Mouse (Mus musculus) kidney, embryonic 15.5 days (tissue): Measurements from ENCODE around the gene Garnl3. TPM values are rescaled to one million over a fixed set of nuclear protein-coding genes. Genes with fewer than 3 reads are reported as not detected.
"Not testable (repeated sequence)": the region's sequence is repeated elsewhere in the genome, so short reads cannot be mapped to it uniquely, and the experiment has no call there.

Experiments
- ATAC-seq: fragments of 200-750 bp; cut with Nextera tagmentation; replicated peaks from 2 replicates; pipeline ENCODE4 v1.8.0; 2017; ENCODE audit warnings: moderate TSS enrichment; ENCODE audit not compliant: low FRiP score
- H3K27ac ChIP-seq: fragments of 300-500 bp; sonication (generic); 2 replicates; pipeline ENCODE4 v1.5.1; 2015; ENCODE audit warnings: mild to moderate bottlenecking, inconsistent platforms
- H3K27me3 ChIP-seq: fragments of 300-500 bp; sonication (generic); 2 replicates; pipeline ENCODE4 v1.6.1; 2015; ENCODE audit warnings: inconsistent platforms
- H3K36me3 ChIP-seq: fragments of 300-500 bp; sonication (generic); 2 replicates; pipeline ENCODE4 v1.6.1; 2015; ENCODE audit warnings: inconsistent platforms
- H3K4me1 ChIP-seq: fragments of 300-500 bp; sonication (generic); 2 replicates; pipeline ENCODE4 v1.6.1; 2015; ENCODE audit warnings: inconsistent platforms
- H3K4me2 ChIP-seq: fragments of 300-500 bp; sonication (generic); 2 replicates; pipeline ENCODE4 v1.6.1; 2015; ENCODE audit warnings: moderate library complexity, mild to moderate bottlenecking, inconsistent platforms
- H3K4me3 ChIP-seq: fragments of 300-500 bp; sonication (generic); replicated peaks from 2 replicates; pipeline ENCODE4 v1.5.1; 2015; ENCODE audit warnings: mild to moderate bottlenecking, inconsistent platforms
- H3K9ac ChIP-seq: fragments of 300-500 bp; sonication (generic); 2 replicates; pipeline ENCODE4 v1.6.1; 2015; ENCODE audit warnings: mild to moderate bottlenecking, inconsistent platforms
- H3K9me3 ChIP-seq: fragments of 300-500 bp; sonication (generic); replicated peaks from 2 replicates; pipeline ENCODE4 v1.6.1; 2016; ENCODE audit warnings: inconsistent platforms
- WGBS: fragments of 180-500 bp; shearing (Covaris S2); methylation state at CpG from one replicate; pipeline ENCODE4 v1.1.7; 2015; ENCODE audit warnings: mixed read lengths; 5-methylcytosine and 5-hydroxymethylcytosine counted together
- polyA plus RNA-seq: library from polyadenylated mRNA; unstranded; fragments of >200 nt; fragmentation: Nextera tagmentation; extraction: Ambion mirVana; gene quantifications from 2 replicates; pipeline ENCODE4 v1.2.1, GENCODE M21; 2015

Garnl3 gene
- polyA plus RNA-seq, 1 experiment from 2014 or later = 14.0 TPM

DNA sequence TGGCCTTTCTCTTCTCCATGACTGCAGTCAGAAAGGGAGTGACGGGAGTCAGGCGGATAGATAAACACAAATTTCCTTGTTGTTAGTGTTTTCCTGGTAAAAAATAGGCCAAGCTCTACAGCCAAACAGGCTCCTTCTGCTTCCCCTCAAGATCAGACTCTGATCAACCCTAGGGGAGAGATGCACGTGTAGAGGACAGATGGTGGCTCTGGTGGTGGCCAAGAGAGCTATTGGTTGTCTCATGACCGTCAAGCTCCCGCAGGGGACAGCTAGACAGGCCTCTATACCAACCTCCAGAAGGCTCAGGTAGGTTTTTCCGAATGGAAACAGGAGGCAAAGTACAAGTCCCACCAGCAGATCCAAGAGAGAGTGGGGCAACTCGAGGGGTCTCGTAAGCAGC, 30.9 kb downstream of the Garnl3 start:
- Histone ChIP-seq H3K4me2 (no peak overlapping the region), H3K27ac (no peak overlapping the region), H3K9ac (no peak overlapping the region), H3K9me3 (no peaks in the 10 kb centered on the region), H3K4me3 (no peak overlapping the region), H3K4me1 (peaks cover 2% of the 10 kb centered on the region), H3K36me3 (no peaks in the 10 kb centered on the region), H3K27me3 (no peaks in the 10 kb centered on the region)
- 81% methylated on average over 8 of the region's 8 CpGs for WGBS
- ATAC-seq = no peak

- WGBS = 91% methylated on average over 12 of the region's 12 CpGs
- not testable (repeated sequence) for H3K36me3 ChIP-seq, H3K9ac ChIP-seq, H3K27ac ChIP-seq, H3K4me1 ChIP-seq, H3K27me3 ChIP-seq, H3K4me2 ChIP-seq, H3K9me3 ChIP-seq, H3K4me3 ChIP-seq, ATAC-seq
Observed at GRCm38 (mm10) chr2:33097326-33097725, 34.1 kb downstream of the Garnl3 start.

GRCm38 (mm10) chr2:33095221-33095671, 36.2 kb downstream of the Garnl3 start:
- WGBS = 44% methylated on average over 10 of the region's 10 CpGs
- no peaks in the 10 kb centered on the region for H3K9me3 ChIP-seq
- H3K4me2 ChIP-seq = no peak overlapping the region
- no peaks in the 10 kb centered on the region for H3K36me3 ChIP-seq
- H3K4me3 ChIP-seq = no peak overlapping the region
- no peaks in the 10 kb centered on the region for H3K27me3 ChIP-seq
- no peak overlapping the region for H3K9ac ChIP-seq
- no peak overlapping the region for H3K27ac ChIP-seq
- ATAC-seq = no peak
- peaks cover 9% of the 10 kb centered on the region for H3K4me1 ChIP-seq

GRCm38 (mm10) chr2:33090620-33091520, 40.6 kb downstream of the Garnl3 start:
- ATAC-seq = no peak
- no peak overlapping the region for H3K9ac ChIP-seq
- 87% methylated on average over 8 of the region's 8 CpGs for WGBS
- no peaks in the 10 kb centered on the region for H3K27me3 ChIP-seq
- no peak overlapping the region for H3K27ac ChIP-seq
- H3K4me3 ChIP-seq = no peak overlapping the region
- H3K4me1 ChIP-seq = peaks cover 9% of the 10 kb centered on the region
- no peaks in the 10 kb centered on the region for H3K9me3 ChIP-seq
- H3K4me2 ChIP-seq = no peak overlapping the region
- H3K36me3 ChIP-seq = no peaks in the 10 kb centered on the region

GRCm38 (mm10) chr2:33090033-33090400, 41.4 kb downstream of the Garnl3 start:
- WGBS = 46% methylated on average over 1 of the region's 1 CpGs
- H3K9ac ChIP-seq, H3K27me3 ChIP-seq, ATAC-seq, H3K4me3 ChIP-seq, H3K4me1 ChIP-seq, H3K9me3 ChIP-seq, H3K27ac ChIP-seq, H3K36me3 ChIP-seq, H3K4me2 ChIP-seq: not testable (repeated sequence)

DNA sequence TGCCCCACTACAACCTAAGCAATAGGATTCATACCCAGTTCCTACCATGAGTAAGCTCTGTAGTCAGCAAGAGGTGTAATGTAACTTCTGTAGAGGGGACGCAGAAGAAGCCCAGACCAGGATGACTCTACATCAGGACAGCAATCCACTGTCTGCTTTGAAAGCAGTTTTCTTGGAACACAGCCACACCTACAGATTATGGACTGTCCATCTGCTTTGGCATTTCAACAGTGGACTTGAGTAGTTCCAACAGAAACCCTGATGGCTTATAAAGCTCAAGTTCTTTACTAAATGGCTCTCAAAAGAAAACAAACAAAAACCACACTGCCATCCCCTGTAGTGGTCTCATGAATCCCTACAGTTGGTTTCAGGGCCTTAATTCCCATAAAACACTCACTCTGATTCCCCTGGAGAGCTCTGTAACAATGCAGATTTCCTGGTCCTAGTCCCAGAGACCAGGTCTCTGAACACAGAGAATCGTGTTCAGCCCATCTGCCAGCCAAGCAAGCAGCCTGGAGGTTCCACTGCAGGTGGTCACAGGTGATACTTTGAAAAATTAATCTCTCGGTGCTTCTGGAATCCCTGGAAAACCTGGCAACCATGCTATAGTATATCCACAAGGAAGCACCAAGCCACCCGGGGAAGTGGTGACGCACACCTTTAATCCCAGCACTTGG, 42.0 kb downstream of the Garnl3 start:
- no peak overlapping the region for H3K27ac ChIP-seq
- H3K4me1 ChIP-seq = no peaks in the 10 kb centered on the region
- H3K4me2 ChIP-seq = no peak overlapping the region
- WGBS = 81% methylated on average over 5 of the region's 5 CpGs
- H3K9ac ChIP-seq = no peak overlapping the region
- no peaks in the 10 kb centered on the region for H3K27me3 ChIP-seq
- ATAC-seq = no peak
- no peaks in the 10 kb centered on the region for H3K9me3 ChIP-seq
- no peak overlapping the region for H3K4me3 ChIP-seq
- no peaks in the 10 kb centered on the region for H3K36me3 ChIP-seq

GRCm38 (mm10) chr2:33086671-33087363, 44.6 kb downstream of the Garnl3 start:
- no peak overlapping the region for H3K27ac ChIP-seq
- no peak overlapping the region for H3K4me3 ChIP-seq
- H3K9ac ChIP-seq = no peak overlapping the region
- ATAC-seq = no peak
- no peak overlapping the region for H3K4me2 ChIP-seq
- no peaks in the 10 kb centered on the region for H3K9me3 ChIP-seq
- H3K36me3 ChIP-seq = no peaks in the 10 kb centered on the region
- 80% methylated on average over 7 of the region's 7 CpGs for WGBS
- H3K27me3 ChIP-seq = no peaks in the 10 kb centered on the region
- H3K4me1 ChIP-seq = no peaks in the 10 kb centered on the region

DNA sequence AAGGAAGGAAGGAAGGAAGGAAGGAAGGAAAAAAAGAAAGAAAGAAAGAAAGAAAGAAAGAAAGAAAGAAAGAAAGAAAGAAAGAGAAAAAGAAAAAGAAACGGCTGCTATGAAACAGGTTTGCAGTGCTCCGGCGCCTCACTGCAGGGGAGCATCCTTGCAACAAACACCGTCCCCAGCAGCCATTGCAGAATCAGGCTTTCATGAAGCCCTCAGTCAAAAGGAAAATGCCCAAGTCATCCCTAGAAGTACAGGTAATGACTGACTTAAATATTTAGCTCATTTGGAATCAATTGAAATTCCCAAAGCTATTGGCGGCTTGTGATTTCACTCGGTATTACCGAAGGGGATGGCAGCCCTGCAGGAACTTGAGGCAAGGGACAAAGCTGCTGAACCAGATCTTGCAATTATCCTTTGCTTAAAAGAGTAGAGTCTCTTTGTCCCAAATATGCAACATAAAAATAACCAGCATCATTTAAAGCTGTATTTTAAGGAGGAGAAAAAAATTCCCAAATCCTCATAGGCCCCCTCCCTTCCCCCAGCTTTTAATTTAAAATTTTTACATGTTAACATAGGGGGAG, 45.3 kb downstream of the Garnl3 start:
- no peaks in the 10 kb centered on the region for H3K4me1 ChIP-seq
- no peak overlapping the region for H3K4me2 ChIP-seq
- H3K9ac ChIP-seq = no peak overlapping the region
- ATAC-seq = no peak
- no peaks in the 10 kb centered on the region for H3K36me3 ChIP-seq
- no peaks in the 10 kb centered on the region for H3K9me3 ChIP-seq
- H3K4me3 ChIP-seq = no peak overlapping the region
- H3K27ac ChIP-seq = no peak overlapping the region
- WGBS = 70% methylated on average over 7 of the region's 7 CpGs
- no peaks in the 10 kb centered on the region for H3K27me3 ChIP-seq

GRCm38 (mm10) chr2:33084221-33084620, 47.2 kb downstream of the Garnl3 start:
- no peak overlapping the region for H3K4me3 ChIP-seq
- no peak for ATAC-seq
- H3K4me1 ChIP-seq = 0 out of 2 replicates have a peak, but pooled peaks cover 8% of the 10 kb centered on the region
- no peaks in the 10 kb centered on the region for H3K9me3 ChIP-seq
- 85% methylated on average over 3 of the region's 3 CpGs for WGBS
- H3K4me2 ChIP-seq = no peak overlapping the region
- no peaks in the 10 kb centered on the region for H3K27me3 ChIP-seq
- H3K36me3 ChIP-seq = no peaks in the 10 kb centered on the region
- no peak overlapping the region for H3K27ac ChIP-seq
- H3K9ac ChIP-seq = no peak overlapping the region

- 50% methylated on average over 4 of the region's 4 CpGs for WGBS
Observed at GRCm38 (mm10) chr2:33080166-33080565, 51.3 kb downstream of the Garnl3 start.

DNA sequence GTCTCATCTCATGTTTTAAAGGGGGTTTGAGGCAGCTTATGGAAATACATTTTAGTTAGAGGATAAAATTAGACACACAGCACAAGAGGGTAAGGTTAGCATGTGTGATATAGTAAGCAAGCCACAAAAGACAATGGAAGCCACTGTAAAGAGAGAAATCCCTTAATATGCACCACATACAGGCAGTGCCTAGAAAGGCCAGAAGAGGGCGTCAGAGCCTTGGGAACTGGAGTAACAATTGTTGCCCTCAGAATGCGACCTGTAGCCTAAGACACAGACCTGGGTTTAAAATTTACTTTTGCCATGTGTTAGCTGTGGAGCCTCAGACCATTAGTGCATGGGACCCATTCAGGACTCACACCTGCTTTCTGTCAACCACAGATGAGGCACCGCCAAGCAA, 54.2 kb downstream of the Garnl3 start:
- Histone ChIP-seq H3K4me3 (no peak overlapping the region), H3K4me1 (0 out of 2 replicates have a peak, but pooled peaks cover 8% of the 10 kb centered on the region), H3K9me3 (no peaks in the 10 kb centered on the region), H3K9ac (no peak overlapping the region), H3K36me3 (no peaks in the 10 kb centered on the region), H3K27ac (no peak overlapping the region), H3K4me2 (no peak overlapping the region), H3K27me3 (no peaks in the 10 kb centered on the region)
- ATAC-seq = no peak
- WGBS = 38% methylated on average over 3 of the region's 3 CpGs

More at GRCm38 (mm10) chr2:33080166-33080565, 51.3 kb downstream of the Garnl3 start:
- Histone ChIP-seq H3K9me3 (no peaks in the 10 kb centered on the region), H3K27ac (no peak overlapping the region), H3K4me1 (0 out of 2 replicates have a peak, but pooled peaks cover 8% of the 10 kb centered on the region), H3K9ac (no peak overlapping the region), H3K4me2 (no peak overlapping the region), H3K4me3 (no peak overlapping the region), H3K27me3 (no peaks in the 10 kb centered on the region), H3K36me3 (no peaks in the 10 kb centered on the region)
- ATAC-seq = no peak
